Mouse (Mus musculus) E14TG2a.4 (cell line): Measurements from ENCODE around the gene Pdhb.

Experiments used
- CTCF ChIP-seq: conservative IDR thresholded peaks from 2 replicates; pipeline ENCODE4 v1.5.1; 2014; ENCODE audit warnings: low read length
- NANOG ChIP-seq: IDR thresholded peaks from 2 replicates; pipeline ENCODE4 v1.6.1; 2014; ENCODE audit warnings: borderline replicate concordance, low read length, mixed read lengths
- POU5F1 ChIP-seq: IDR thresholded peaks from 2 replicates; pipeline ENCODE4 v1.6.1; 2014; ENCODE audit warnings: low read length, borderline replicate concordance

GRCm38 (mm10) chr14:8145594-8146558, 26.9 kb downstream of the Pdhb start:
- TF ChIP-seq CTCF (no peak), POU5F1 (no peak), NANOG (no peak)
